Mouse (Mus musculus): ENCODE results near the gene Cldn4. TPM values are rescaled to one million over a fixed set of nuclear protein-coding genes. Genes with fewer than 3 reads are reported as not detected.

Cldn4 gene
- total and polyA plus RNA-seq, 3 experiments, result not detected

Other genes with a start within 250 kb of the Cldn4 start
- gene Eln, start 199.6 kb downstream of the Cldn4 start, total RNA-seq (2021), result 10 to 100 TPM; 11.8 to 26.9 TPM
- gene Eln, start 199.6 kb downstream of the Cldn4 start, polyA plus RNA-seq (2012; rRNA removed), result 21.8 and 30.7 TPM in 2 replicates
- gene Tmem270, start 40.2 kb downstream of the Cldn4 start, total RNA-seq (2021), result not detected
- not detected in 2 replicates for gene Tmem270, start 40.2 kb downstream of the Cldn4 start, polyA plus RNA-seq (2012; rRNA removed)
- not detected for gene Cldn13, start 31.4 kb downstream of the Cldn4 start, total RNA-seq (2021)
- gene Cldn13, start 31.4 kb downstream of the Cldn4 start, polyA plus RNA-seq (2012; rRNA removed), result not detected in 2 replicates
- 10 to 100 TPM; 23.5 to 33.1 TPM for gene Mettl27, start 14.6 kb downstream of the Cldn4 start, total RNA-seq (2021)
- gene Mettl27, start 14.6 kb downstream of the Cldn4 start, polyA plus RNA-seq (2012; rRNA removed), result 22.5 and 39.1 TPM in 2 replicates
- under 1 TPM; 0.62 to 0.75 TPM for gene Cldn3, start 39.3 kb upstream of the Cldn4 start, total RNA-seq (2021)
- 2.9 and 3.7 TPM in 2 replicates for gene Cldn3, start 39.3 kb upstream of the Cldn4 start, polyA plus RNA-seq (2012; rRNA removed)
- gene Abhd11, start 62.2 kb upstream of the Cldn4 start, total RNA-seq (2021), result 10 to 100 TPM; 51.7 to 52.4 TPM
- 90.8 and 100.0 TPM in 2 replicates for gene Abhd11, start 62.2 kb upstream of the Cldn4 start, polyA plus RNA-seq (2012; rRNA removed)
- gene Stx1a, start 76.5 kb upstream of the Cldn4 start, total RNA-seq (2021), result 1 to 10 TPM; 5.9 to 7.5 TPM
- gene Stx1a, start 76.5 kb upstream of the Cldn4 start, polyA plus RNA-seq (2012; rRNA removed), result 23.2 and 31.8 TPM in 2 replicates
- gene Dnajc30, start 117.3 kb upstream of the Cldn4 start, total RNA-seq (2021), result 10 to 100 TPM; 30.7 to 43.3 TPM
- 85.4 and 105 TPM in 2 replicates for gene Dnajc30, start 117.3 kb upstream of the Cldn4 start, polyA plus RNA-seq (2012; rRNA removed)
- 10 to 100 TPM; 46.3 to 62.4 TPM for gene Bud23, start 118.0 kb upstream of the Cldn4 start, total RNA-seq (2021)
- gene Bud23, start 118.0 kb upstream of the Cldn4 start, polyA plus RNA-seq (2012; rRNA removed), result 62.8 and 65.6 TPM in 2 replicates
- gene Vps37d, start 131.3 kb upstream of the Cldn4 start, total RNA-seq (2021), result 1 to 10 TPM; 1.4 to 4.5 TPM
- 7.4 and 9.7 TPM in 2 replicates for gene Vps37d, start 131.3 kb upstream of the Cldn4 start, polyA plus RNA-seq (2012; rRNA removed)
- 10 to 100 TPM; 49.2 to 91.7 TPM for gene Mlxipl, start 143.0 kb upstream of the Cldn4 start, total RNA-seq (2021)
- 127 and 165 TPM in 2 replicates for gene Mlxipl, start 143.0 kb upstream of the Cldn4 start, polyA plus RNA-seq (2012; rRNA removed)
- 10 to 100 TPM; 22.7 to 35.9 TPM for gene Tbl2, start 202.7 kb upstream of the Cldn4 start, total RNA-seq (2021)
- gene Tbl2, start 202.7 kb upstream of the Cldn4 start, polyA plus RNA-seq (2012; rRNA removed), result 8.7 and 9.2 TPM in 2 replicates
- gene Bcl7b, start 221.3 kb upstream of the Cldn4 start, total RNA-seq (2021), result 10 to 100 TPM; 77.9 to 95.3 TPM
- gene Bcl7b, start 221.3 kb upstream of the Cldn4 start, polyA plus RNA-seq (2012; rRNA removed), result 52.4 and 79.9 TPM in 2 replicates
- 10 to 100 TPM; 70.8 to 78.3 TPM for gene Baz1b, start 240.3 kb upstream of the Cldn4 start, total RNA-seq (2021)
- 26.8 and 30.8 TPM in 2 replicates for gene Baz1b, start 240.3 kb upstream of the Cldn4 start, polyA plus RNA-seq (2012; rRNA removed)

Data from adrenal gland, adult 2 months (tissue).